Mouse (Mus musculus) heart, embryonic 12.5 days (tissue): ENCODE measurements around the gene Taok1. TPM values are rescaled to one million over a fixed set of nuclear protein-coding genes. Genes with fewer than 3 reads are reported as not detected.

Source experiments
- ATAC-seq: fragments of 200-750 bp; cut with Nextera tagmentation; 2 replicates; pipeline ENCODE4 v1.8.0; 2017; ENCODE audit warnings: moderate TSS enrichment, moderate library complexity; ENCODE audit not compliant: insufficient number of reproducible peaks, low FRiP score
- H3K27ac ChIP-seq: fragments of 300-500 bp; sonication (generic); 2 replicates; pipeline ENCODE4 v1.5.1; 2016; ENCODE audit warnings: mild to moderate bottlenecking, moderate library complexity; ENCODE audit not compliant: poor library complexity, severe bottlenecking
- H3K27me3 ChIP-seq: fragments of 300-500 bp; sonication (generic); replicated peaks from 2 replicates; pipeline ENCODE4 v1.6.1; 2016; ENCODE audit warnings: mild to moderate bottlenecking, moderate library complexity
- H3K36me3 ChIP-seq: fragments of 300-500 bp; sonication (generic); 2 replicates; pipeline ENCODE4 v1.6.1; 2016; ENCODE audit warnings: mild to moderate bottlenecking, moderate library complexity
- H3K4me1 ChIP-seq: fragments of 300-500 bp; sonication (generic); replicated peaks from 2 replicates; pipeline ENCODE4 v1.6.1; 2016; ENCODE audit warnings: mild to moderate bottlenecking
- H3K4me2 ChIP-seq: fragments of 300-500 bp; sonication (generic); 2 replicates; pipeline ENCODE4 v1.6.1; 2016; ENCODE audit warnings: mild to moderate bottlenecking, moderate library complexity
- H3K4me3 ChIP-seq: fragments of 300-500 bp; sonication (generic); 2 replicates; pipeline ENCODE4 v1.5.1; 2016; ENCODE audit warnings: mild to moderate bottlenecking
- H3K9ac ChIP-seq: fragments of 300-500 bp; sonication (generic); 2 replicates; pipeline ENCODE4 v1.6.1; 2016; ENCODE audit warnings: mild to moderate bottlenecking, moderate library complexity
- H3K9me3 ChIP-seq: fragments of 300-500 bp; sonication (generic); replicated peaks from 2 replicates; pipeline ENCODE4 v1.6.1; 2016; ENCODE audit warnings: mild to moderate bottlenecking, moderate library complexity
- WGBS: fragments of 180-500 bp; shearing (Covaris S2); methylation state at CpG from one replicate; pipeline ENCODE4 v1.1.7; 2016; 5-methylcytosine and 5-hydroxymethylcytosine counted together
- polyA plus RNA-seq: library from polyadenylated mRNA; unstranded; fragments of >200 nt; fragmentation: Nextera tagmentation; extraction: Ambion mirVana; gene quantifications from 2 replicates; pipeline ENCODE4 v1.2.1, GENCODE M21; 2016

The Taok1 gene
- polyA plus RNA-seq, 1 experiment from 2014 or later = 15.6 TPM

DNA sequence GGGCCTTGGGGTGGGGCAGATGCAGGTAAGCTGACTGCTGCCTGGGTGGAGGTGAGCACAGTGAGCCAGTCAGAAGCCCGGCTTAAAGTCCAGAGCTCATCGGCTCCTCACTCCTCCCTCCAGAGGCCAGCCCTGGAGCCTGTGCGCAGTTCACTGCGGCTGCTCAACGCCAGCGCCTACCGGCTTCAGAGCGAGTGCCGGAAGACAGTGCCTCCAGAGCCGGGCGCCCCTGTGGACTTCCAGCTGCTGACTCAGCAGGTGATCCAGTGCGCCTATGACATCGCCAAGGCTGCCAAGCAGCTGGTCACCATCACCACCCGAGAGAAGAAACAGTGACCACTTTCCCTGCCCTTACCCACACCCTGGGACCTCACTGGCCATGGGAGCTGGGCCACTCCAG is 101.3 kb downstream of the Taok1 start:
- Histone ChIP-seq H3K27ac (no peak overlapping the region), H3K4me1 (peaks cover 18% of the 10 kb centered on the region), H3K9ac (no peak overlapping the region), H3K4me3 (no peak overlapping the region), H3K4me2 (no peak overlapping the region), H3K9me3 (no peaks in the 10 kb centered on the region), H3K27me3 (no peaks in the 10 kb centered on the region), H3K36me3 (peaks cover 70% of the 10 kb centered on the region)
- no peak for ATAC-seq
- 81% methylated on average over 14 of the region's 14 CpGs for WGBS

DNA sequence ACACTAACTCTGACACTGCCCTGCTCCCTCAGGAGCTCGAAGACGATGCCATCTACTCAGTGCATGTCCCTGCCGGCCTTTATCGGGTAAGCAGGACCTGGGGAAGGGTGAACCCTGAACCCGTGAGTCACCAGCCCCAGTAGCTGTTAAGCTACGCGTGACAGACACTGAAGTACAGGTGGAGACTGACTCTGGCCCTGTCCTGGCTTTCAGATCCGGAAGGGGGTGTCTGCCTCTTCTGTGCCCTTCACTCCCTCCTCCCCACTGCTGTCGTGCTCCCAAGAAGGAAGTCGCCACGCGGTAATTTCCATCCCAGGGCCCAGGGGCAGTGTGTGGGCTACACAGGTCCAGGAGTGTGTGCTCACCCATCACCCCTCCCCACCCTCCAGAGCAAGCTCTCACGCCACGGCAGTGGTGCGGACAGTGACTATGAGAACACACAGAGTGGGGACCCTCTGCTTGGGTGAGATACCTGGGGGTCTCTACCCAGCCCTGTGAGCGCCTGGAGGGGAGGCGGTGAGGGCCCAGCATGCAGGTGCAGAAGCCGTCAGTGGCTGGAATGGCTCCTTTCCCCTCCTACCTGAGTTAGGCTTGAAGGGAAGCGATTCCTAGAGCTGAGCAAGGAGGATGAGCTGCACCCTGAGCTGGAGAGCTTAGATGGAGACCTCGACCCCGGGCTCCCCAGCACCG is 102.2 kb downstream of the Taok1 start:
- ATAC-seq = no peak
- no peak overlapping the region for H3K27ac ChIP-seq
- 85% methylated on average over 22 of the region's 22 CpGs for WGBS

DNA sequence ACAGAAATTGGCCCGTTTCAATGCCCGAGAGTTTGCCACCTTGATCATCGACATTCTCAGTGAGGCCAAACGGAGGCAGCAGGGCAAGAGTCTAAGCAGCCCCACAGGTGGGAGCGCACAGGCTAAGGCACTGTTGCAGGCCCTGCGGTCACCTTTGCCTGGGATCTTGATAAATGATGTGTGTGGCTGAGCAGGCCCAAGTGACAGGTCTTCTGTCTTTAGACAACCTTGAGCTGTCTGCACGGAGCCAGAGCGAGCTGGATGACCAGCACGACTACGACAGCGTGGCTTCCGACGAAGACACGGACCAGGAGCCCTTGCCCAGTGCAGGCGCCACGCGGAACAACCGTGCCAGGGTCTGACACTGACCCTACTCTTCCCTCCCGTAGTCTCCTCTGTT is 103.2 kb downstream of the Taok1 start:
- no peak overlapping the region for H3K4me2 ChIP-seq
- WGBS = 93% methylated on average over 19 of the region's 19 CpGs
- no peaks in the 10 kb centered on the region for H3K27me3 ChIP-seq
- H3K36me3 ChIP-seq = peaks cover 81% of the 10 kb centered on the region
- H3K9me3 ChIP-seq = no peaks in the 10 kb centered on the region
- no peak overlapping the region for H3K9ac ChIP-seq
- no peak overlapping the region for H3K27ac ChIP-seq
- ATAC-seq = no peak
- H3K4me3 ChIP-seq = no peak overlapping the region
- peaks cover 27% of the 10 kb centered on the region for H3K4me1 ChIP-seq

More for the DNA sequence above, 102.2 kb downstream of the Taok1 start:
- no peak overlapping the region for H3K4me2 ChIP-seq
- H3K9me3 ChIP-seq = no peaks in the 10 kb centered on the region
- no peak overlapping the region for H3K9ac ChIP-seq
- no peaks in the 10 kb centered on the region for H3K27me3 ChIP-seq
- H3K4me1 ChIP-seq = peaks cover 26% of the 10 kb centered on the region
- peaks cover 77% of the 10 kb centered on the region for H3K36me3 ChIP-seq
- no peak overlapping the region for H3K4me3 ChIP-seq

DNA sequence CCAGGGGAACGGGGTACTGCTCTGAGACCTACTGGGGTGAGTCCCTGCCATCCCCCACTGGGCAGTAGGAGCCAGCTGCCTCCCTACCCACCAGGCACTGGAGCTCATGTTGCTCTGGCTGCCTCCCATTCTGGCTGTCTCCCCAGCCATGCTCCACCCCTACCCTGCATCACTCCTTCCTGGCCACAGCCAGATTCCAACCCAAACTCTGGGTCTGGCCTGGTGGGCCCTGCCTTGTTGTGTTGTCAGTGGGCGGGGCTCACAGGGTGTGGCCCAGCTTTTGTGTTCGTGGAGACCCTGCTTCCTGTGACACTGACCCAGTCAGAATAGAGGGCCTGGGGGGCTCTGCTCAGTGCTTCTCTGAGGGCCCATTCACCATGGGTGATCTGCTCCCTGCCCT is 104.1 kb downstream of the Taok1 start:
- no peak overlapping the region for H3K9ac ChIP-seq
- 69% methylated on average over 3 of the region's 3 CpGs for WGBS
- peaks cover 27% of the 10 kb centered on the region for H3K4me1 ChIP-seq
- H3K4me3 ChIP-seq = no peak overlapping the region
- H3K9me3 ChIP-seq = no peaks in the 10 kb centered on the region
- H3K4me2 ChIP-seq = no peak overlapping the region
- no peak for ATAC-seq
- no peak overlapping the region for H3K27ac ChIP-seq
- H3K36me3 ChIP-seq = peaks cover 84% of the 10 kb centered on the region
- H3K27me3 ChIP-seq = no peaks in the 10 kb centered on the region

DNA sequence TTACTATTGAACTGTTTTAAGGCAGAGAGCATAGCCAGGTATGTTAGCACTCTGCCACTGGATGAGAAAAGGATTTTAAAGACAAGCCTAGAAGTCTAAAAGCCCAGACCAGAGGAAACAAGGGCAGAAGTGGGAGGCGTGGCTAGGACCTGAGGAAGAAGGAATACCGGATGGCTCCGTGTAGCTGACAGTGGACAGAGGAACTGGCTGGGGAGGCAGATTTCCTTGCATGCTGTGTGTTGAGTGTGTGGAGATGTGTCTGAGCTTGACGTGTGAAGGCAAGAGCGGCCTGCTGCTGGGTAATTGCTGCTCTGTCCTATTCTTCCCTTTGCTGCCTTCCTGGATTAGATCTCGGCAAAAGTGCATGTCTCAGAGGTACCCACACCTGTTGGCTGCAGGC is 105.1 kb downstream of the Taok1 start:
- Histone ChIP-seq H3K4me1 (peaks cover 29% of the 10 kb centered on the region), H3K27me3 (no peaks in the 10 kb centered on the region), H3K4me2 (no peak overlapping the region), H3K9ac (no peak overlapping the region; the same call in 1 of the 2 replicates), H3K36me3 (peaks cover 83% of the 10 kb centered on the region), H3K27ac (no peak overlapping the region), H3K4me3 (no peak overlapping the region), H3K9me3 (no peaks in the 10 kb centered on the region)
- 77% methylated on average over 6 of the region's 6 CpGs for WGBS
- no peak for ATAC-seq

DNA sequence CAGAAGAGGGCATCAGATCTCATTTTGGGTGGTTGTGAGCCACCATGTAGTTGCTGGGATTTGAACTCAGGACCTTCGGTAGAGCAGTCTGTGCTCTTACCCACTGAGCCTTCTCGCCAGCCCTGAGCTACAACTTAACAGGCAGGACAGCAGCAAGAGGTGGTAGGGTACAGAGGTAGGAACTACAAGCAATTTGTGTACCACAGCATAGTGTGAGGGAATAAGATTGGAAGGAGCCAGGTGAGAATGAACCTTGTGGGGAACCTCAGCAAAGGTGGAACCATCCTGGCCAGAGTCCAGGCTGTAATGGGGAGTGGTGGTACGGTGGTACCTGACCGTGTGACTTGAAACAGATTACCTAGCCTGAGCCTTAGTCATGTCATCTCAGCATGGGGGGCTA is 105.6 kb downstream of the Taok1 start:
- 86% methylated on average over 4 of the region's 4 CpGs for WGBS
- Histone ChIP-seq H3K9me3 (no peaks in the 10 kb centered on the region), H3K4me3 (no peak overlapping the region), H3K4me1 (peaks cover 34% of the 10 kb centered on the region), H3K9ac (no peak overlapping the region), H3K27me3 (no peaks in the 10 kb centered on the region), H3K4me2 (no peak overlapping the region), H3K27ac (no peak overlapping the region), H3K36me3 (peaks cover 78% of the 10 kb centered on the region)
- no peak for ATAC-seq

DNA sequence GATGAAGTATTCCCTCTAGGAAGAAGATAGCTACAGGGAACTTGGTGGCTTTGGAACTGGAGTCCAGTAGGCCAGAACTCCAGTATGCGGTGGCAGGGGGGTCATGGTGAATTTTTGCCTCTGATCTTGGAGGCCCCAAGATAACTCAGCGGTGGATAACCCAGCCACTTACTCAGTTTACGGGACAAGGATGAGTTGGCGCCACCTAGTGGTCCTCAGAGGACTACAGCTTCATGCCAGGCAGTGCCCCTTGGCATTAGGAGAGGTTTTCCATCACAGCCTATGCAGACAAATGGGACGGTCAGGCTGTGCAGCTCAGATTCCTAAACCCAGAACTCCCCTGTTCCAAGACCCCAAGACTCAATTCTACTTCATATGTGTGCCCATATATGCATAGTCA is 106.2 kb downstream of the Taok1 start:
- Histone ChIP-seq H3K27me3 (no peaks in the 10 kb centered on the region), H3K4me2 (no peak overlapping the region), H3K4me1 (peaks cover 35% of the 10 kb centered on the region), H3K27ac (no peak overlapping the region), H3K4me3 (no peak overlapping the region), H3K9me3 (no peaks in the 10 kb centered on the region), H3K36me3 (peaks cover 72% of the 10 kb centered on the region), H3K9ac (no peak overlapping the region)
- no peak for ATAC-seq
- 25% methylated on average over 5 of the region's 5 CpGs for WGBS

DNA sequence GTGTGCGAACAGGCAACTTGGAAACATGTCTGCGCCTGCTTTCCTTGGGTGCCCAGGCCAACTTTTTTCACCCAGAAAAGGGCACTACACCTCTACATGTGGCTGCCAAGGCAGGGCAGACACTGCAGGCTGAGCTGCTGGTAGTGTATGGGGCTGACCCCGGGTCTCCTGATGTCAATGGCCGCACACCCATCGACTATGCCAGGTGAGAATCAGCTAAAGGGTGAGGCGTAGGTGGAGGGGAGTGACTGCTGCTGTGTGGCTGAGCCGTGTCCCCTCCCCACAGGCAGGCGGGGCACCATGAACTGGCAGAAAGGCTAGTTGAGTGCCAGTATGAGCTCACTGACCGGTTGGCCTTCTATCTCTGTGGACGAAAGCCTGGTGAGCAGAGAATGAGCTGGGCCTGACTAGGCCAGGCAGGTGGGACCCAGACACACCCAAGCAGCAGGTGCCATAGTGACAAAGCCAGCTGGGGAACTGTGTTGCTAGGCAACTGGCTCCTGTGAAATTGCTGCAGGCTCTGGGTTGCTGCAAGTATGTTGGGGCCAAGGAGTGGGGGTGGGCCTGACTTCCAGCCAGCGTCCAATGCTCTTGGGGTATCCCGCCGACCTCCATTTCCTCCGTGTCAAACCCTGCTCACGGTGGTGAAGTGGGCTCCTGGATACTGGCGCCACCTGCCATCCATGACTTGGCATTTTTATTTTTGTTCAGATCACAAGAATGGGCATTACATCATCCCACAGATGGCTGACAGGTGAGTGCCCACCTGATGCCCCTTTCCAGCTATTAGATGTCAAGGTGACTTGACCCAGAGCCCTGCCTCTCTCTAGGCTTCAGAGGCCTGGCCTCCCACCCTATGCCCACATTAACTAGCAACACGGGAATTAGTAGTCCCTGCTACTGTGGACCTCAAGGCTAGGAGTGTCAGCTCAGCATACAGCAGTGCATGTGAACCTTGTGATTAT is 107.0 kb downstream of the Taok1 start:
- Histone ChIP-seq H3K9me3 (no peaks in the 10 kb centered on the region), H3K27me3 (no peaks in the 10 kb centered on the region), H3K4me1 (peaks cover 41% of the 10 kb centered on the region), H3K9ac (no peak overlapping the region), H3K36me3 (peaks cover 64% of the 10 kb centered on the region), H3K4me2 (no peak overlapping the region), H3K27ac (no peak overlapping the region), H3K4me3 (no peak overlapping the region)
- no peak for ATAC-seq
- 83% methylated on average over 17 of the region's 17 CpGs for WGBS

DNA sequence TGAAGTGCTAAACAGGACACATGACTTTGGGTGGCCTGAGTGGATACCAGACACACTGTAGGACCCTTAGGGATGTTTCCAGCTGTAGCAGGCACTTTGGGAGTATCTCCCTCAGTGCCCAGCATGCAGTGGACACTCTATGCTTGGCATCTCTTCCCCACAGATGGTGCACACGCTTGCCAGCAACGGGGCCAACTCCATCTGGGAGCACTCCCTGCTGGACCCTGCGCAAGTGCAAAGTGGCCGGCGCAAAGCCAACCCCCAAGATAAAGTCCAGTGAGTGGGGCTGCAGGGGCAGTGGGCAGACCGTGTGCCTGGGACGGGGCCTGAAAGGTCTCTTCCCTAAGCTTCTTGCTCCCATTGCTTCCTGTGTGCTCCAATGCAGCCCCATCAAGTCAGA is 108.3 kb downstream of the Taok1 start:
- Histone ChIP-seq H3K27ac (no peak overlapping the region), H3K4me2 (no peak overlapping the region), H3K4me1 (peaks cover 54% of the 10 kb centered on the region), H3K9ac (no peak overlapping the region), H3K36me3 (peaks cover 51% of the 10 kb centered on the region), H3K4me3 (no peak overlapping the region), H3K27me3 (no peaks in the 10 kb centered on the region), H3K9me3 (no peaks in the 10 kb centered on the region)
- no peak for ATAC-seq
- 88% methylated on average over 7 of the region's 7 CpGs for WGBS

DNA sequence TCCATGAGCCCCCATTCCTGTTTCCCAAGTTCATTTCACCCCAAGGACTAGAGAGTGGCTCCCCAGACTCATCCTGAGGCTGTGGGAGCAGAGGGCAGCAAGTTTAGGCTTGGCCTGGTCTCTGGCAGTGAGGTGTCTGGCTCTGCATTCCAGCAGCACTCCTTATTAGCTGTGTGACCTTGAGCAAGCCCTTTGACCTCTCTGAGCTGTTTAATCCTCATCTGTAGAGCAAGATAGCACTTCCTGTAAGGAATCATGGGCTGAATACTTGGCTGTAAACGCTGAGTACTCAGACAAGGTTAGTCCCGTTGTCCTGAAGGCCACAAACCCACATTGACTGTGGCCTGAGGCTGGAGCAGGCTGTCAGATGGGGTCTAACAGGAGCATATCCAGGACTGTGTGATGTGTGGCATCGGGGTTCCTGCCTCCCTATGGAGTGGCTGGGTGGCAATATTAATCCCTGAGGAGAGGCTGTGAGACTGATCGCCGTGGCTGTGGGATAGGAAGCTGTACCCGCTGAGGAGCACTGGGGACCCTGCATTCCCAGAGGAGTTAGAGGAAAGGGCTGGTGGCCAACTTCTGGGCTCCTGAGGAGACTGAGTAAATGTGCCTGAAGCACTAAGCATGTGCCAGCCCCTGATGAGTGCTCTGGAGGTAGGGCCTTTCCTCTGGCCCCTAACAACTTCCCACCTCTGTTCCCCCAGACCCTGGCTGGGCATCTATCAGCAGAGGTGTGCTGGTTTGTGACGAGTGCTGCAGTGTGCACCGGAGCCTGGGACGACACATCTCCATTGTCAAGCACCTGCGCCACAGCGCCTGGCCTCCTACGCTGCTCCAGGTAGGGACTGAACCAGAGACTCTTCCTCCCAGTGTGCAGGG is 109.1 kb downstream of the Taok1 start:
- H3K36me3 ChIP-seq = peaks cover 43% of the 10 kb centered on the region
- no peaks in the 10 kb centered on the region for H3K27me3 ChIP-seq
- peaks cover 59% of the 10 kb centered on the region for H3K4me1 ChIP-seq
- 68% methylated on average over 12 of the region's 12 CpGs for WGBS
- ATAC-seq = no peak
- H3K9me3 ChIP-seq = no peaks in the 10 kb centered on the region
- peak overlapping the region; percentile 94 for H3K27ac ChIP-seq
- no peak overlapping the region for H3K4me3 ChIP-seq
- H3K9ac ChIP-seq = peak overlapping the region; percentile 36
- peak overlapping the region; percentile 26 for H3K4me2 ChIP-seq

DNA sequence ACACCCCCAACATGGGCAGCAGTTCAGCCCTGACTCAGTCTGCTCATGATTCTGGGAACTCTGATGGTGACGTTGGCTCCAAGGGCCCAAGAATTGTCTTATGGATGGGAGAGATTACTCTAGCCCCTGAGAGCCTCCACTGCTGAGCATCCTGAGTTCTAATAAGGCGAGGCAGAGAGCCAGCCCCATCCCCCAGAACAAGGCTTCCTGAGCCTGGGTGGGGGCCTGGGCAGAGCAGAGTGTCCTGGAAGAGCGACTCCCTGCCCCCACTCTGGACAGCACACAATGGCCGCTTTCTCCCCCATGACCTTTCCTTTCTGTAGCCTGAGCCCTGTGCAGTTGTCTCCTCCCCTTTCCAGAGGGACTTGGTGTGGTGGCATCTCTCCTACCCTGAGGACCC is 109.8 kb downstream of the Taok1 start:
- peaks cover 59% of the 10 kb centered on the region for H3K4me1 ChIP-seq
- WGBS = 25% methylated on average over 4 of the region's 4 CpGs
- peak overlapping the region; percentile 36 for H3K9ac ChIP-seq
- H3K4me3 ChIP-seq = no peak overlapping the region
- peaks cover 36% of the 10 kb centered on the region for H3K36me3 ChIP-seq
- 0 out of 2 replicates have a peak, but pooled peaks have one; percentile 13 for ATAC-seq
- peak overlapping the region; percentile 94 for H3K27ac ChIP-seq
- H3K9me3 ChIP-seq = no peaks in the 10 kb centered on the region
- H3K4me2 ChIP-seq = peak overlapping the region; percentile 26
- H3K27me3 ChIP-seq = no peaks in the 10 kb centered on the region
